Mouse (Mus musculus): ENCODE data around the gene Fam43b. TPM values are rescaled to one million over a fixed set of nuclear protein-coding genes. Genes with fewer than 3 reads are reported as not detected.

Gene Fam43b
- polyA plus RNA-seq, 1 experiment from 2014 or later = 8.8 TPM

- WGBS = 92% methylated on average over 12 of the region's 12 CpGs
- no peak overlapping the region for H3K4me2 ChIP-seq (replicated peaks)
- H3K36me3 ChIP-seq (replicated peaks; ENCODE audit: control insufficient read depth, insufficient read depth) = no peaks in the 10 kb centered on the region
- no peaks in the 10 kb centered on the region for H3K9me3 ChIP-seq (ENCODE audit: control insufficient read depth, low read length)
- H3K27ac ChIP-seq = no peak overlapping the region
- peaks cover 7% of the 10 kb centered on the region for H3K4me1 ChIP-seq (replicated peaks; ENCODE audit: control insufficient read depth, insufficient read depth, low read length)
- no peak overlapping the region for H3K9ac ChIP-seq
- H3K4me3 ChIP-seq (replicated peaks; ENCODE audit: low read length) = no peak overlapping the region
- H3K27me3 ChIP-seq (ENCODE audit: control insufficient read depth, insufficient read depth, low read length) = no peaks in the 10 kb centered on the region
- ATAC-seq (ENCODE audit: low FRiP score) = no peak
- no peak for DNase-seq (ENCODE audit: low spot score)
Measured at GRCm38 (mm10) chr4:138356551-138356950, 39.8 kb downstream of the Fam43b start.

- no peak for ATAC-seq (ENCODE audit: low FRiP score)
- H3K27me3 ChIP-seq (ENCODE audit: control insufficient read depth, insufficient read depth, low read length) = no peaks in the 10 kb centered on the region
- H3K4me1 ChIP-seq (replicated peaks; ENCODE audit: control insufficient read depth, insufficient read depth, low read length) = peaks cover 3% of the 10 kb centered on the region; the same call in 1 of the 2 replicates
- H3K36me3 ChIP-seq (replicated peaks; ENCODE audit: control insufficient read depth, insufficient read depth) = no peaks in the 10 kb centered on the region
- DNase-seq (ENCODE audit: low spot score) = no peak
- no peak overlapping the region for H3K4me3 ChIP-seq (replicated peaks; ENCODE audit: low read length)
- H3K9ac ChIP-seq = no peak overlapping the region
- H3K9me3 ChIP-seq (ENCODE audit: control insufficient read depth, low read length) = no peaks in the 10 kb centered on the region
- H3K27ac ChIP-seq = no peak overlapping the region
- 88% methylated on average over 8 of the region's 8 CpGs for WGBS
- no peak overlapping the region for H3K4me2 ChIP-seq (replicated peaks)
Measured at GRCm38 (mm10) chr4:138356141-138356540, 40.2 kb downstream of the Fam43b start.

GRCm38 (mm10) chr4:138355496-138355895, 40.8 kb downstream of the Fam43b start:
- DNase-seq (ENCODE audit: low spot score) = no peak
- H3K27me3 ChIP-seq (ENCODE audit: control insufficient read depth, insufficient read depth, low read length) = no peaks in the 10 kb centered on the region
- H3K27ac ChIP-seq = no peak overlapping the region
- no peaks in the 10 kb centered on the region for H3K9me3 ChIP-seq (ENCODE audit: control insufficient read depth, low read length)
- no peak overlapping the region for H3K9ac ChIP-seq
- no peaks in the 10 kb centered on the region for H3K4me1 ChIP-seq (replicated peaks; ENCODE audit: control insufficient read depth, insufficient read depth, low read length)
- ATAC-seq (ENCODE audit: low FRiP score) = no peak
- H3K4me3 ChIP-seq (replicated peaks; ENCODE audit: low read length) = no peak overlapping the region
- H3K4me2 ChIP-seq (replicated peaks) = no peak overlapping the region
- no peaks in the 10 kb centered on the region for H3K36me3 ChIP-seq (replicated peaks; ENCODE audit: control insufficient read depth, insufficient read depth)
- 94% methylated on average over 2 of the region's 2 CpGs for WGBS

- Histone ChIP-seq H3K4me1 (replicated peaks; ENCODE audit: control insufficient read depth, insufficient read depth, low read length) (no peaks in the 10 kb centered on the region), H3K9ac (no peak overlapping the region), H3K4me2 (replicated peaks) (no peak overlapping the region), H3K36me3 (replicated peaks; ENCODE audit: control insufficient read depth, insufficient read depth) (no peaks in the 10 kb centered on the region), H3K4me3 (replicated peaks; ENCODE audit: low read length) (no peak overlapping the region), H3K27ac (no peak overlapping the region), H3K27me3 (ENCODE audit: control insufficient read depth, insufficient read depth, low read length) (no peaks in the 10 kb centered on the region), H3K9me3 (ENCODE audit: control insufficient read depth, low read length) (no peaks in the 10 kb centered on the region)
- peak; percentile 28 for DNase-seq (ENCODE audit: low spot score)
- ATAC-seq (ENCODE audit: low FRiP score) = no peak; the same call in 1 of the 2 replicates
- WGBS = 64% methylated on average over 10 of the region's 10 CpGs
Measured at GRCm38 (mm10) chr4:138353438-138354171, 42.7 kb downstream of the Fam43b start.

- 88% methylated on average over 6 of the region's 6 CpGs for WGBS
- no peak overlapping the region for H3K27ac ChIP-seq
- no peaks in the 10 kb centered on the region for H3K9me3 ChIP-seq (ENCODE audit: control insufficient read depth, low read length)
- no peaks in the 10 kb centered on the region for H3K4me1 ChIP-seq (replicated peaks; ENCODE audit: control insufficient read depth, insufficient read depth, low read length)
- no peak for ATAC-seq (ENCODE audit: low FRiP score)
- no peak for DNase-seq (ENCODE audit: low spot score)
- H3K4me3 ChIP-seq (replicated peaks; ENCODE audit: low read length) = no peak overlapping the region
- no peak overlapping the region for H3K9ac ChIP-seq
- no peak overlapping the region for H3K4me2 ChIP-seq (replicated peaks)
- H3K36me3 ChIP-seq (replicated peaks; ENCODE audit: control insufficient read depth, insufficient read depth) = no peaks in the 10 kb centered on the region
- H3K27me3 ChIP-seq (ENCODE audit: control insufficient read depth, insufficient read depth, low read length) = no peaks in the 10 kb centered on the region
Measured at GRCm38 (mm10) chr4:138352692-138353091, 43.6 kb downstream of the Fam43b start.

GRCm38 (mm10) chr4:138351821-138352220, 44.5 kb downstream of the Fam43b start:
- no peaks in the 10 kb centered on the region for H3K4me1 ChIP-seq (replicated peaks; ENCODE audit: control insufficient read depth, insufficient read depth, low read length)
- H3K27ac ChIP-seq = no peak overlapping the region
- DNase-seq (ENCODE audit: low spot score) (no peak), ATAC-seq (ENCODE audit: low FRiP score) (no peak)
- no peaks in the 10 kb centered on the region for H3K36me3 ChIP-seq (replicated peaks; ENCODE audit: control insufficient read depth, insufficient read depth)
- H3K4me3 ChIP-seq (replicated peaks; ENCODE audit: low read length) = no peak overlapping the region
- no peaks in the 10 kb centered on the region for H3K9me3 ChIP-seq (ENCODE audit: control insufficient read depth, low read length)
- H3K4me2 ChIP-seq (replicated peaks) = no peak overlapping the region
- no peaks in the 10 kb centered on the region for H3K27me3 ChIP-seq (ENCODE audit: control insufficient read depth, insufficient read depth, low read length)
- H3K9ac ChIP-seq = no peak overlapping the region
- WGBS = 87% methylated on average over 5 of the region's 5 CpGs

- DNase-seq (ENCODE audit: low spot score) (no peak), ATAC-seq (ENCODE audit: low FRiP score) (no peak)
- no peak overlapping the region for H3K4me2 ChIP-seq (replicated peaks)
- H3K27me3 ChIP-seq (ENCODE audit: control insufficient read depth, insufficient read depth, low read length) = no peaks in the 10 kb centered on the region
- 79% methylated on average over 7 of the region's 7 CpGs for WGBS
- H3K27ac ChIP-seq = no peak overlapping the region
- H3K36me3 ChIP-seq (replicated peaks; ENCODE audit: control insufficient read depth, insufficient read depth) = no peaks in the 10 kb centered on the region
- no peaks in the 10 kb centered on the region for H3K9me3 ChIP-seq (ENCODE audit: control insufficient read depth, low read length)
- no peak overlapping the region for H3K9ac ChIP-seq
- no peak overlapping the region for H3K4me3 ChIP-seq (replicated peaks; ENCODE audit: low read length)
- H3K4me1 ChIP-seq (replicated peaks; ENCODE audit: control insufficient read depth, insufficient read depth, low read length) = no peaks in the 10 kb centered on the region
Measured at GRCm38 (mm10) chr4:138348716-138349115, 47.6 kb downstream of the Fam43b start.

- DNase-seq (ENCODE audit: low spot score) = no peak
- no peak overlapping the region for H3K4me3 ChIP-seq (replicated peaks; ENCODE audit: low read length)
- H3K4me2 ChIP-seq (replicated peaks) = no peak overlapping the region
- no peaks in the 10 kb centered on the region for H3K27me3 ChIP-seq (ENCODE audit: control insufficient read depth, insufficient read depth, low read length)
- no peaks in the 10 kb centered on the region for H3K36me3 ChIP-seq (replicated peaks; ENCODE audit: control insufficient read depth, insufficient read depth)
- H3K27ac ChIP-seq = no peak overlapping the region
- no peaks in the 10 kb centered on the region for H3K4me1 ChIP-seq (replicated peaks; ENCODE audit: control insufficient read depth, insufficient read depth, low read length)
- ATAC-seq (ENCODE audit: low FRiP score) = no peak
- H3K9me3 ChIP-seq (ENCODE audit: control insufficient read depth, low read length) = no peaks in the 10 kb centered on the region
- 70% methylated on average over 1 of the region's 1 CpGs for WGBS
- no peak overlapping the region for H3K9ac ChIP-seq
Measured at GRCm38 (mm10) chr4:138347280-138347679, 49.0 kb downstream of the Fam43b start.

GRCm38 (mm10) chr4:138344891-138345545, 51.3 kb downstream of the Fam43b start:
- H3K27me3 ChIP-seq (ENCODE audit: control insufficient read depth, insufficient read depth, low read length) = no peaks in the 10 kb centered on the region
- DNase-seq (ENCODE audit: low spot score) (no peak), ATAC-seq (ENCODE audit: low FRiP score) (no peak)
- H3K4me3 ChIP-seq (replicated peaks; ENCODE audit: low read length) = no peak overlapping the region
- no peaks in the 10 kb centered on the region for H3K36me3 ChIP-seq (replicated peaks; ENCODE audit: control insufficient read depth, insufficient read depth)
- WGBS = 74% methylated on average over 9 of the region's 9 CpGs
- no peak overlapping the region for H3K4me2 ChIP-seq (replicated peaks)
- H3K4me1 ChIP-seq (replicated peaks; ENCODE audit: control insufficient read depth, insufficient read depth, low read length) = no peaks in the 10 kb centered on the region
- no peak overlapping the region for H3K27ac ChIP-seq
- no peak overlapping the region for H3K9ac ChIP-seq
- H3K9me3 ChIP-seq (ENCODE audit: control insufficient read depth, low read length) = no peaks in the 10 kb centered on the region
